Mouse (Mus musculus) cerebral cortex, adult 2 months (tissue): ENCODE measurements around the gene Faf1.

Source experiments
- WGBS: fragments of 180-500 bp; shearing (Covaris S2); methylation state at CpG from one replicate; pipeline ENCODE4 v1.1.7; 2018; 5-methylcytosine and 5-hydroxymethylcytosine counted together

The Faf1 gene

GRCm38 (mm10) chr4:109981083-109981870 is 304.9 kb downstream of the Faf1 start:
- WGBS = 5% methylated on average over 37 of the region's 37 CpGs

GRCm38 (mm10) chr4:109981871-109982680 is 305.7 kb downstream of the Faf1 start:
- 4% methylated on average over 95 of the region's 99 CpGs for WGBS

- 11% methylated on average over 30 of the region's 30 CpGs for WGBS
Observed at GRCm38 (mm10) chr4:109982681-109983265, 306.4 kb downstream of the Faf1 start.

- WGBS = 8% methylated on average over 49 of the region's 49 CpGs
Observed at GRCm38 (mm10) chr4:109983281-109984001, 307.1 kb downstream of the Faf1 start.

GRCm38 (mm10) chr4:109984011-109984411 is 307.6 kb downstream of the Faf1 start:
- WGBS = 14% methylated on average over 24 of the region's 24 CpGs

- 19% methylated on average over 38 of the region's 38 CpGs for WGBS
Observed at GRCm38 (mm10) chr4:109984496-109985423, 308.4 kb downstream of the Faf1 start.

GRCm38 (mm10) chr4:109985424-109986172 is 309.2 kb downstream of the Faf1 start:
- WGBS = 35% methylated on average over 16 of the region's 16 CpGs

- 29% methylated on average over 9 of the region's 9 CpGs for WGBS
Observed at GRCm38 (mm10) chr4:109986301-109986700, 309.9 kb downstream of the Faf1 start.

GRCm38 (mm10) chr4:109986748-109987355 is 310.5 kb downstream of the Faf1 start:
- WGBS = 53% methylated on average over 13 of the region's 13 CpGs

GRCm38 (mm10) chr4:109987560-109988362 is 311.4 kb downstream of the Faf1 start:
- 34% methylated on average over 20 of the region's 20 CpGs for WGBS

- 40% methylated on average over 5 of the region's 5 CpGs for WGBS
Observed at GRCm38 (mm10) chr4:109988411-109988810, 312.0 kb downstream of the Faf1 start.

GRCm38 (mm10) chr4:109989213-109989612 is 312.8 kb downstream of the Faf1 start:
- WGBS = 75% methylated on average over 6 of the region's 6 CpGs

- 94% methylated on average over 1 of the region's 1 CpGs for WGBS
Observed at GRCm38 (mm10) chr4:110006044-110006443, 329.7 kb downstream of the Faf1 start.
